Mouse (Mus musculus) naive thymus-derived CD4-positive, alpha-beta T cell, adult 5 months (primary cell): Measurements from ENCODE around the gene Trim71. TPM values are rescaled to one million over a fixed set of nuclear protein-coding genes. Genes with fewer than 3 reads are reported as not detected.

ENCODE experiments used
- polyA plus RNA-seq: library from polyadenylated mRNA; unstranded; fragments of 100-300 nt; shearing (Covaris generic); gene quantifications from one replicate; pipeline ENCODE4 v1.2.1, GENCODE M21; 2017

Trim71 gene
- 0.04 TPM for polyA plus RNA-seq

DNA sequence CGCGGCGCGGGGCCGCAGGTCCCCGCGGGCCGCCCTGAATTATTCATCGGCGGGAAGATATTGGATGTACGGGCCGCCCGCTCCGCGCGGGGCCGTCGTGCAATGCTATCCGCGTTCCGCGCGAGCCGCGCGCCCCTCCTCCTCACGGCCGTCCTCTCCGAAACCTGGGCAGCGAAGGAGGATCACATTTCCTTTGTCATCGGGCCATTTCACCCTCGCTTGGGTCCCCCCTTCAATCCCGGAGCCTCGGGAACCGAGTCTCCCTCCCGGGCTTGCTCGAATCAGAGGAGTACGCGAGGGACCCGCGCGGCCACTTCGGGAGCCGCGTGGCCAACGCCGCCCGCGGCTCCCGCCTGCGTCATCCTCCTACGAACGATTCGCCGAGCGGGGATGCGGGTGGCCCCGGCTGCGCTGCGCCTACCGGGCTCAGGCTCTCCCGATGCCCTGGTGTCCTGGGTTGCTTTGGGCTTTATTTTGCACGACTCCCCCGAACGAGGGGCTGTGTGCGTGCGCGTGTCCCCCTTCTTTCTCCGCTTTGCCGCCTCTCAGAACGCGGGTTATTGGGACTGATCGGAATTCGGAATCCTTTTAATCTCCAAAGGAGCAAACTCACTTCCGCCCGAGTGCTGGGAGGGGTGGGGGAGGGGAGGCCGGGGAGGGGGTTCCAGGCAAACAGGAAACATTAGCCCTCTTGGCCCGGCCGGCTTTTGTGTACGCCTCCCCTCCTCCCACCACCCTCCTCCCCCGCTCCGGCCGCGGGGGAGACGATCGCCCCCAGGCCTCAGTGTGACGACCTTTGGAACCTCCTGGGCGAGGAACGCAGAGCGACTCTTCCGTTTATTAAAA is at the start of gene Trim71:
Trim71 (minus strand) TSS at position 609 of the 846 bp plus-strand sequence.

DNA sequence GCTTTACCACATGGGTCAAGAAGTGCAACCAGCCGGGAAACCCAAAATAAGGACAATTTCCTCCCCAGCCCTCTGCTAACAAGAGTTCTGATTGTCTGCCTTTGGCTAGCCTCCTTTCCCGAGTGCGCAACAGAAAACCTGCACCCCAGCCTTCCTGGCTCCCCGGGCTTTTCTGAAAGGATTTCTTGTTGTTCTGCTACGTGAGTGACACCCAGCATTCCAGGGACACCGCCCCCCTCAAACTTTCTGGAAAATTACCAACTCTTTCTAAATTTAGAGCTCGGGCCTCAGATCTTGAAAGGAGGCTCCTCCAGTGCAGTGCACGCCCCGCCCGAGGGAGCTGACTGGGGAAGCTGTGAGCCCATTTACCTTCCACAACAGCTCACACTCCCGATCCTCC is 48.8 kb downstream of the Trim71 start, which contains the start of gene C130032M10Rik:
C130032M10Rik (plus strand) TSS at position 334 of the 400 bp plus-strand sequence.

DNA sequence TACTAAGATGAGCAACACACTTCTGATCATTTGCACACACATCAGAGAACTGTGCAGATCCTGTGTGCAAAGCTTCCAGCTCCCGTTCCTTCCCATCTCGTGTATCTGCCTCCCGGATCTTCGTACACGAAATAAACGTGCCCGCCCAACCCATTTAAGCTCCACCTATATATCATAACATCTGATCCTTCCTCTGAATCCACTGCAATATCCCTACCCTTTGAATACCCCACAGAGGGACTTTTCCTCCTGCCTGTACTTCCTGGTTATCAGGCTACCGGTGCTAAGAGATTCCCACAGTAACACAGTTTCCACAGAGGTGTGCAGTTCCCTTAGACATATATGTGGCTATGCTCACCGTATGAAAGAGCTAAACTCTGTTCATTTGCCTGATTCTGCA is 59.4 kb downstream of the Trim71 start, which contains the start of gene Ccr4:
Ccr4 (minus strand) TSS at position 101 of the 400 bp plus-strand sequence.

Other genes starting within 250 kb of the Trim71 start
- gene Bcl2a1c, start 234.2 kb downstream of the Trim71 start, polyA plus RNA-seq: not detected
- gene Crtap, start 173.7 kb downstream of the Trim71 start, polyA plus RNA-seq: 5.9 TPM
- 19.7 TPM for gene Glb1, start 163.3 kb downstream of the Trim71 start, polyA plus RNA-seq
- gene Tmppe, start 163.3 kb downstream of the Trim71 start, polyA plus RNA-seq: 15.9 TPM
- 0.70 TPM for gene Ccr4, start 59.5 kb downstream of the Trim71 start, polyA plus RNA-seq
- not detected for gene C130032M10Rik, start 48.7 kb downstream of the Trim71 start, polyA plus RNA-seq
- 63.7 TPM for gene Cnot10, start 75.8 kb upstream of the Trim71 start, polyA plus RNA-seq
- gene Dync1li1, start 124.4 kb upstream of the Trim71 start, polyA plus RNA-seq: 71.9 TPM
- gene Cmtm6, start 166.7 kb upstream of the Trim71 start, polyA plus RNA-seq: 306 TPM
- 74.7 TPM for gene Cmtm7, start 217.5 kb upstream of the Trim71 start, polyA plus RNA-seq